Mouse (Mus musculus) urinary bladder, postnatal 36 days (tissue): ENCODE measurements around the gene Ifi202b.
"Not testable (repeated sequence)": the region's sequence is repeated elsewhere in the genome, so short reads cannot be mapped to it uniquely, and the experiment has no call there.

Experiments
- DNase-seq, 2 experiments: peaks; one replicate each; pipeline ENCODE4 v3.0.0; 2022; ENCODE audit warnings: low spot score in 2 of 2, mixed read lengths in 1 of 2

Gene Ifi202b

DNA sequence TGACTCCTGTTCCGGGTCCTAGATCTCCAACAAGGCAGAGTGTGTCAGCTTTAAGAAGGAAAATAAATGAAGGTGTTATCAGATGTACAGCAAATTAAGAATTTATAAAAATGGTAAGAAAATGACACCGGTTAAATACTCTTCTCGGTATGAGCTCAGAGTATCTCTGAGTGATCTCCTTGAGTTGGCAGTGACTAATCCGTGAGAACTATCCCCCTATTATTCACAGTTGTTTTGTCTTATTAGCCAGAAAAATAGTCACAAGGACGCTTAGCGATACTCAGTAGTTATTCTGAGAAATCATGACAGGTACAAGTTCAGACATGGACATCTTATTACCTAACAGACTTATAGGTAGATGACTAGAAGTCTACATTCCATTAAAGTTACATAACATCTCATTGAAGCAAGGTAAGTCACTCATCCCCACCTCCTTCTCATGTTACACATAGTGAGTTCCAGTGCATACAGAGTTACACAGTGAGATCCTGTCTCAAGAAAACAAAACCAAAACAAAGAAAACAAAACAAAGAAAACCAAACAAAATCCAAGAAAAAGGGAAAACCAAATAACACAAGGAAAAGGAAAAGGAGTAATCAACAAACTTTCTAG lies at the start of gene Ifi202b:
Gene Ifi202b, minus strand, starts transcription at position 51 of the 612 bp plus-strand sequence.
- not testable (repeated sequence) for DNase-seq

DNA sequence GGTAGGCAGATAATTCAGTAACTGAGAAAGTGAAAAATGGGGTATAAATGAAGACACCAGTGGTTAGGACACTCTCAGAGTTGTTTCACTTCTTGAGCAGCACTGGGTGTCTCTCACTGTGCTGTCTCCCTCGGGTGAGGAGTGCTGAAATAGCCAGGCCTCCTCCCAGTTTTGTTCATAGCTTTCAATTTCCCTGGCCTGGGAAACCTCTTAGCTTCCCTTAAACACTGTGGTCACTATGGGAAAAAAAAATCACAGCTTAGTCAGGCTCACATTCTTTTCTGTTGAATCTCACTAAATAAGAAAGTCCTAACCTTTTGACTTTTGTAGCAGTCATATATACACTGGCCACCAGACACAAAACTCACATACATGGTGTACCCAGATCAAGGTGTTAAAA lies 49.2 kb upstream of the Ifi202b start, which contains the start of gene Ifi205:
Gene Ifi205, minus strand, starts transcription at position 113 of the 400 bp plus-strand sequence.
- DNase-seq: peak in 1 of 2 experiments; percentile 28

GRCm38 (mm10) chr1:174007050-174007449 lies 24.5 kb upstream of the Ifi202b start:
- not testable (repeated sequence) for DNase-seq

- DNase-seq: not testable (repeated sequence)
Observed at GRCm38 (mm10) chr1:174004352-174005109, 22.0 kb upstream of the Ifi202b start.

DNA sequence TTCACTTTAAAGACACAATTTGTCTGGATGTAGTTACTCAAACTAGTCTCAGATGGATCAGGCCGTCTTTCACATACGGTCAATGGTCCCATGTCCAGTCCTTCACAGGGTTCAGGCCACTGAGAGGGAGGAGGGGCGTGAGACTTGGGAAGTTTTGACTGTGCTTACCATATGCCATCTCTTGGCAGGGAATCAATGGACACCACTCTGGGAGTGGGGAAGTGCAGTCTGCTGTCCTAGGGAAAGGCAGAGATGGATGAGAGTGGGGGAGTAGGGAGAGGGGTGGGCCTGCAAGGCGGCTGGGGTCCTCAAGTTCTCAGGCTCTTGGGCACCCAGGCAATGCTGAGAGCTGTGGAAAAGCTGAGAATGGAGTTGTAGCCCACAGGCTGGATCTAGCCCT lies 12.5 kb upstream of the Ifi202b start:
- no peak for DNase-seq

DNA sequence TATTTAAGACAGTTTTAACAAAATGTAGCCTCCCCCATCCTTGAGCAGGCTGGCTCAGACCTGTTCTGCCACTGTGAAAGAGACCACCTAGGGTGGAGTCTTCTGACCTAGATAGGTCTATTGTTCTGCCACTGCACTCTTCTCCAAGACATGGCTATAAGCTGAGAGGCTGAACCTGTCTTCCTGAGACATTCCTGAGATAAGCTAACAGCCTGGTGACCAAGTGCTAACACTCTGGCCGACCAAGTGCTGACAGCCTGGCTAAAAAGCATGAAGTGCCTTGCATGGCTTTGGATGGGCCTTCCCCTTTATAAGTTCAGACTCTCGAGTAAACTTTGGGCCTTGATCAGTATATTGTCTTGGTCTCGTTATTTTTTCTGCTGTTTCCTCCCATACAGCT lies 1.5 kb downstream of the Ifi202b start:
- DNase-seq: not testable (repeated sequence)

DNA sequence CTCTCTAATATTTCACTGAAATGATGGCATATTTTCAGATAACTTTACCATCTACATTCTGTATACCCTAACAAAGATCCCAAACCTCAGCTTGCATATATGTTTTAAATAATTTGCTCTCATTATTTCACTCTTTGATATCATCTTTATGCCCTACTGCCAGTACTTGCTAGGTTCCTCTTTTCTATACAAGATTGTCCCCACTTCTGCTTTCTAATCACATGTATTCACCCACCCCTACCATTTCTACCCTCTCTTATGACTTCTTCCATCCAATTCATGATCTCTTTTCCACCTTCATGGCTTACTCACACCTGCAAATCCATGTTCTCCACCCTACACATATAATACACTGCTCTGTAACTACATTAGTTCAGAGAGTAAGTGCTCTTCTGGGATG lies 4.9 kb downstream of the Ifi202b start:
- no peak for DNase-seq

GRCm38 (mm10) chr1:173973111-173973510 lies 9.4 kb downstream of the Ifi202b start:
- DNase-seq: no peak

DNA sequence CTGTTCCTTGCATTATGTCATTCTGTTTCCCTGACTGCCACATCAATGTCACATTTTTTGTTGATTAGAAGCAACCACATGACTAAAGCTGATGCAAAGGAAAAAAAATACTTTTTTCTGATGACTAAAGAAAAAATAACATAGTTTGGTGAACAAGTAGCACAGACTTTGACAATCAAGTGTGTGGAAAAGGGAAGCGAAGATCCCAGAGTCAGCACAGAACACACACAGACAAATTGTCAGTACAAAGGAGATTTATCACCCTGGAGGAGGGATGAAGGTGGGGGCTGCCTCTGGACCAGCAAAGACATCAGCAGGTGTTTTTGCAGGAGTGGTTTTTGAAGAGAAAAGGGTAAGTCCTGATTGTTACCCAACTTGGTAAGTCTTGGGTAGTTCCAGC lies 21.1 kb downstream of the Ifi202b start:
- not testable (repeated sequence) for DNase-seq

- DNase-seq: not testable (repeated sequence)
Observed at GRCm38 (mm10) chr1:173959998-173960397, 22.5 kb downstream of the Ifi202b start.

DNA sequence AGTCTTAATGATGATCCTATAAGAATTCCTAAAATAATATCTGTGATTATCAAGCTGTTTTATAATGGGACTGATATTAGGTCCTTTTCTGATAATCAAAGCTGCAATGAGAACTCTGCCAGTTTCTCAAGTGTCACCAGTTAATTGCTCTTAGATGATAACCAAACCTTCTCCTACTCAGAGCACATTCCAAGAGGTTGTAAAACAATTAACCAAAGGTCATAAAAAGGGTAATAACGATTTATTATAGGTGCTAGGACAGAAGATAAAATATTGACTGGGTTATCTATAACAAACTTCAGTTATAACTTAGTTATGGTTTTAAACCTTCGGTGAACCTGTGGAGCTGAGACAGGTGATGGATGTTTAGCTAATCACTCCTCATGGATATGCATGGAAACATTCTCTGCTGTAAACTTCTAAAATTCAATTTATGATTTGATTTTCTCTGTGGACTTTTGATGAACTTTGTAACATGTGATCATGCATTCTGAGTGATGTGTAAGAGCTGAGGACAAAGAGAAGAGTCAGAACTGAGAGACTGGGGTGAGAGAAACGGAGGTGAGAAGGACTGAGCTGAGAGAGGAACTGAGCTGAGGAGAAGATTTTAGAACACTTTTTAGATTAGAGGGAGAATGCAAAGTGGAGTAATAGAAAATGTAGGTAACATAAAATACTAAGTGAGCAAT lies 26.6 kb downstream of the Ifi202b start:
- not testable (repeated sequence) for DNase-seq

GRCm38 (mm10) chr1:173955071-173955796 lies 27.3 kb downstream of the Ifi202b start:
- no peak for DNase-seq

DNA sequence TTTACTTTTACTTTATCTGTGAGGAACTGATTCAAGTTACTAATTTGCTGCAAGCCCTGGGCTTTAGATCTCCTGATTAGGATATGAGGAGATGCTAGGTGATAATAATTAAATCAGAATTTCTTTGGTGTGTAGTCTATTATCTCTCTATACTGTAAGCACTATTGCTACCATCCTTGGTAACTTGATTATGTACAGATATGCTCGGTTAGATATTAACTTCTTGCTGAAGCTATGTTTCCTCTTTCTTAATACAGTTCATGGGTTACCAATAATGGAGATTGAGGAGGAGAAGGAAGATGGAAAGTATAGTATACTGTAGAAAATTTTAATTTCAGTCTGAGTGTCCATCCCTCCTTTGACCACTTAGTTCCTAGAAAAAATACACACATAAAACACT lies 29.0 kb downstream of the Ifi202b start:
- DNase-seq: no peak

DNA sequence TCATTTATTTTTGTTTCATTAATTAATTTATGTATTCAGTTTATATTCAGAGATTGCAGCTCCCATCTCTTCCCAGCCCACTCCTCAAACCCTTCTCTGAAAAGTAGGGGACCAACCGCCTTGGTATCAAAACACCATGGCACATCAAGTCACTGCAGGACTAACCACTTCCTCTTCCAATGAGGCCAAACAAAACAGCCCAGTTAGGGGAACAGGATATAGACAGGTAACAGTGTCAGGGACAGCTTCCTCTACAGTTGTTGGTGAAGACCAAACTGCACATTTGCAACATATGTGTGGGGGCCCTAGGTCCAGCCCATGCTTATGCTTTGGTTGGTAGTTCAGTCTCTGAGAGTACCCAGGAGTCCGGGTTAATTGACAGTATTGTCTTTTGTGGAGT lies 33.5 kb downstream of the Ifi202b start:
- DNase-seq: not testable (repeated sequence)

GRCm38 (mm10) chr1:173942780-173943066 lies 39.8 kb downstream of the Ifi202b start:
- not testable (repeated sequence) for DNase-seq

- DNase-seq: not testable (repeated sequence)
Observed at GRCm38 (mm10) chr1:173941924-173942779, 40.4 kb downstream of the Ifi202b start, which contains the start of the genes Mndal and Ifi203. Gene Mndal (minus strand): TSS chr1:173942491. Gene Ifi203 (minus strand): TSS chr1:173942672.

- not testable (repeated sequence) for DNase-seq
Observed at GRCm38 (mm10) chr1:173941522-173941921, 41.0 kb downstream of the Ifi202b start.

GRCm38 (mm10) chr1:173919279-173919678 lies 63.3 kb downstream of the Ifi202b start:
- DNase-seq: not testable (repeated sequence)

DNA sequence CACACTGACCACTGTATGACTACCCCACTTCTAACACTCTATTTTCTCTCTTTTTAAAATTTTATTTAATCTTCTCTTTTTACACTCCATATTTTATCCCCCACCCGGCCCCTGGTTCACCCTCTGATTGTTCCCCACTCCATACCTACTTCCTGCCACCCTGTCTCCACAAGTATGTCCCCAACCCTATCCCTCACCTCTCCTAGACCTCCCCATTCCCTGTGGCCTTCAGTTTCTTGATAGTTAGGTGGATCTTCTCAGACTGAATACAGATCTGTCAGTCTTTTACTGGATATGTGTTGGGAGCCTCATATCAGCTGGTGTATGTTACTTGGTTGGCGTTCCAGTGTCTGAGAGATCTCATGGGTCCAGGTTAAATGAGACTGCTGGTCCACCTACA lies 68.0 kb downstream of the Ifi202b start:
- no peak for DNase-seq

DNA sequence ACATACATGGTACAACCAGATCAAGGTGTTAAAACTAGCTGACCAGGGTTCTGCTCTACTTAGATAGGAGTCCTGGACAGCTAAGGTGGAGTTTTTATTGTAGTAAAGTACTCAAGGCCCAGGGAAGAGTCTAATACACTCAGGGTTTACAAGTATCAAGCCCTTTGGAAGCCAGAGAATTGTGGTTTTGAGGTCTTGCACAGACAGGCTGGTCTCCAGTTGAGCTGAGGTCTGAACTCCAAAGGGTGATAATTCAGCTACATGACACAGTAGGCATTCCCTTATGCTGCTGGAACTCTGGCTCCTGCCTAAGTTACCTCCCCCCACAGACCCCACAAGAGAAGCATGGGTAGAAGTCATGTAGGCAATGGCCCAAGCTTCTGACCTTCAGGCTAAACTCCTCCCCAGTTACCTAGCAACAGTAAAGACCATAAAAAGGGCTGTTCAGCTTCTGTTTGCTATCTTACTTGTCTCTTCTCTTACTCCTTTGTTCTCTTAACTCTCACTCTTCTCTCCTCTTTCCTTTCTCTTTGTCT lies 69.2 kb downstream of the Ifi202b start:
- not testable (repeated sequence) for DNase-seq
